Mouse (Mus musculus) mouse embryonic stem cell (cell line): ENCODE measurements at regions not wholly inside any gene's neighbourhood (a gene's known extent, or its start where the extent isn't known, plus 50 kb on each side); places are given as distances from the start of the nearest gene placed in this dataset.

Experiments
- in situ Hi-C, 2 experiments: fragments of 300-500 bp; cut with MboI; formaldehyde crosslinking; loops; 1 replicate in 1 of 2; 3 replicates in 1 of 2; pipeline ENCODE4 v1.14.3; 2019 to 2020; ENCODE audit warnings: low sequenced_read_pairs in 2 of 2, low pct_unique_long_range_greater_than_20kb in 1 of 2, mixed read lengths in 1 of 2; ENCODE audit not compliant: unreplicated experiment in 1 of 2

DNA sequence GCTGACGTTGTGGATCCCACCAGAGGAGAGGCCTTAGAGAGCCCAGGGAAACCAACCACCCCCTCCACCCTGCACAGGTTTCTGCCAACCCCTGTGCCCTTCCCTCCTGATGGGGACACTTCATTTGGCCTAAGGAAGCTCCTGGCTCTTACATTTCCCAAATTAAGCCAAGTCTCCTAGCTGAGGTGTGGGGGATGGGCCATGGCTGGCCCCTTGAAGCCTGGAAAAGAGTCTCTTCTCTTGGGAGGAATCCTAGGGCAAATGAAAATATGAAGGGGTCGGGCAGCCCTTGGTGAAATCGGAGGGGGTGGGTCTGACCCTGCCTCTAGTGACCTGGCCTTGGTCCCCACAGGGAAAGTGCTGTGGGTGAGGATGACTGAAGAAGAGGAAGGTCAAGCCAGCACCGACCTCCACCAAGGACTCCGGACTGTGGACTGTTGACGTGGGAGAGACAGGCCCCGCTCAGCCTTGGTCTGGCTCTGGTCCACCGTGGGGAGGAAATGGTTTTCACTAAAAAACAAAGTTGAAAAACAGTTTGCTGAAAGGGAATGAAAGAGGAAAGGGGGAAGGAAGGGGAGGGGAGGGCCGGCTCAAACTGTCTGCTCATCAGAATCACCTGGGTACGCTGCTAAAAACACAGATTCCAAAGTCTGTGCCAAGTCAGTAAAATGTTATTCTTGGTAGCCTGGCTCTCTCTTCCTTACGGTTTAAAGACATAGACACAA, 150.0 kb downstream of the Zfp36l2 start:
- in situ Hi-C loops: no loop called here

DNA sequence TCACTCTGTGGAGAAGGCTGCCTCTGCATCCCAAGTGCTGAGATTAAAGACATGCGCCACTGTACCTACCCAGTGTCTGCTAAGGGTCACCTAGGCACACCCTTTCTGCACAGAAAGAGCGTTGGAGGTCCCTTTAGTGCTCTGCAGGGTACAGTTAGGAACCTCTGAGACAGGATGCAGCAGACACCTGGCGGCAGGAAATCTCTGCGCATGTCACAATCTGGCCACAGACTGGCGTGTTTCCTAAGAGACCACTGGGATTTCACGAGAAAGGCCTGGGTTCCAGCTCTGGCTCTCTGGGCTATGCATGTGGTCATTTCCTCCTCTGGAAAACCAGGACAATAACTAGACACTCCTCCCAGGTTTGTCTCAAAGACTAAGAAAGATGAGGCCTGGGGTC, 151.7 kb downstream of the Zfp36l2 start:
- in situ Hi-C loops: no loop called here

GRCm38 (mm10) chr17:84034801-84035200, 152.9 kb downstream of the Zfp36l2 start:
- in situ Hi-C loops: no loop called here

DNA sequence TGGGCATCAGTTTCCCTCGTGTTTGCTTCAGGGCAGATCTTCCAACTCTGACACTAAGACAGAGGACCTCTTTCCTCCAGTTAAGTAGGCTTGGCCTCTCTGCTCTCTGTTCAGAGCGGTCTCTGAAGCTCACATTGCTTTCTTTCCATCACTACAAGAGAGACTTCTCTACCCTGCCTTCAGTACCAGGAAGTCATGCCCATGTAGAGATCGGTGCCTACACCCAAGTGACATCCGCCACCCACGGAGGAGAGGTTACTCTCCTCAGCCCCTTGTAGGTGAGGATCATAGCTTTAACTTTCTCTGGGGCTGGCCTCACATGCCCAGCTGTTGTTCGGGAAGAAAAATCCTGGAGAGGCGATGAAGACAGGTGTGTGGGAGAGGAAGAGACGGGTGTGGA, 155.3 kb downstream of the Zfp36l2 start:
- in situ Hi-C loops: no loop called here

DNA sequence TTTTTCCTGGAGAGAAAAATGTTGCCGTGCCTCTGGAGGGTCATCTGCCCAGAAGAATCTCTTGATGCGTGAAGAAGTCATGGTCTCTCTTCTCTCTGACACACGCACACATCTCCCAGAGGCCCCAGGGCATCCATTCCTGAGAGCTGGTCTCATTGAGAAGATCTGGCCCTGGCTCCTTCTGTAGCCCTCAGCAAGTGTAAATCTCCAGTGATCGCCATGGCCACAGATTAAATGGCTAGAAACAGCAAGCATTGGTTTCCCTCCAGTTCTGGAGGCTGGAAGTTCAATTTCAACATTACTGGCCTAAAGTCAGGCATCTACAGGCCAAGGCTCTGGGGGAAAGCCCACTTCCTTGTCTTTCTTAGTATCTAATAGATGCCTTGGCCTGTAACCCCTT, 155.9 kb downstream of the Zfp36l2 start:
- in situ Hi-C loops: no loop called here

DNA sequence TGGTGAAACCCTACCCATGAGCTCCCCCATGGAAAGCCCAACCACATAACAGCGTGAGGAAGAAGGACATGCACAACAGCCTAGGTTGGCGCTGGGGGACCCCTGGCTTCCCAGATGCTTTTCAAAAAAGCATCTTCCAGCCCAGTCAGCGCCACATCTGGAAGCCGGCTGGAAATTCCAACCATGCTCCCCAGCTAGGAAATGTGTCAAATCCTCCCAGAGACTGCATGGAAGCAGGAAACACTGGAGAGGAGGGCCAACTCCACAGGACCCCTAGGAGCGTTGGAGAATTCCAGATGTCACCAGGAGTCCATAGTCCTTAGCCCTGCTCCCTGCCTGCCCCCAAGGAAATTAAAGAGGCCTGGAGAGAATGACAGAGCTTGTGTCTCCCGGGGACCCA, 156.4 kb downstream of the Zfp36l2 start:
- in situ Hi-C loops: no loop called here

- in situ Hi-C loops: no loop called here
Observed at GRCm38 (mm10) chr17:84030699-84031098, 157.0 kb downstream of the Zfp36l2 start.

DNA sequence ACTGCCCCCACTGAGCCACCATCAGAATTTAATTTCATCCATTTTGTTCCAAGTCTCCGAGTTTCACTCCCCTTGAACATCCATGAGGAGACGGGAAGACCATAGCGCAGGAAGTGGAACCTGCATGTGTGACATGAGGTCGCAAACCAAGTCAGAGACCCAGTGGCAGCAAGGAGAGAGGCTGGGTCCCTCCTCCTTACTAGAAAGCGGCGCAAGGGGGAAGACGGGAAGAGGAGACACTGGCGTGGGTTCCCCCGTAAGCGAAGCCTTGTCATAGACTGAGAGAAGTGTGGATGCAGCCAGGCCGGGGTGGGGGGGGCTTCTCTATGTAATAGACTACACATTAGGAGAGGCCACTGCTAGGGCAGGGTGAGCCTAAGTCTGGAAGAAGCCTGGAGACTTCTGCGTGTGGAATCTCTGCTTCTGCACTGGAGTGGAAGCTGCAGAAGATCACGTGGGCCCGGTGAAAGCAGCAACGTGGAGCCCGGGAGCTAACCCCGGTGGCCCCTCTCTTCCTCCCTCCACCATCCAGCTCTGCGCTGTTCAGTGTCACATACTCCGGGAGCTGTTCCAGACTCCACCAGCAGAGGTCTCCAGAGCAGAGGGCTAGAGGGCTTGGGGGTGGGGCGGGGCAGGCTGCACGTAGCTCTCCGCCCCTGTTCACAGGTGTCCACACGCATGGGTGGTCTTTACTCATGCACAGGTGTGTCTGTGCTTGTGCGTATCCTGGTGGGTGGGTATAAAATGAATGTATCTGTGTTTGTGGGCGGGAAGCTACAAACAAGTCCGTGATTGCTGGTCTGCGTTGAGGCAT, 159.4 kb downstream of the Zfp36l2 start:
- in situ Hi-C loops: no loop called here

DNA sequence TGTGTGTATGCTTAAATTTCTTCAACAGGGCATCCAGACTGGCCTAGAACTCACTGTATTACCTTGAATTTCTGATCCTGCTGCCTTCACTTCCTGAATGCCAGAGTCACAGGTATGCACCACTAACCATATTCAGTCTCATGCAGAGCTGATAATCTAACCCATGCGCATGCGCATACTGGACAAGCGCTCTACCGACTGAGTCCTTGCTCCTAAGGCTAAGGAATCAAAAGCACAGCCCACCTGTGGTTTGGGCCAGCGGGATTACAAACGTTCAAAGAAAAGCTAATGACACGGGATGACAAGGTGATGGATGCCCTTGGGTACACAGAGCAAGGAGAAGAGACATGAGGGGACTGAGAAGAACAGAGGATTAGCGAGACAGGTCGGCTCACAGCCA, 160.5 kb downstream of the Zfp36l2 start:
- in situ Hi-C loops: no loop called here

- in situ Hi-C loops: no loop called here
Observed at GRCm38 (mm10) chr17:84026110-84026509, 161.6 kb downstream of the Zfp36l2 start.

- in situ Hi-C loops: no loop called here
Observed at GRCm38 (mm10) chr17:84022358-84022757, 165.4 kb downstream of the Zfp36l2 start.

GRCm38 (mm10) chr17:84018817-84019216, 168.9 kb downstream of the Zfp36l2 start:
- in situ Hi-C loops: no loop called here

DNA sequence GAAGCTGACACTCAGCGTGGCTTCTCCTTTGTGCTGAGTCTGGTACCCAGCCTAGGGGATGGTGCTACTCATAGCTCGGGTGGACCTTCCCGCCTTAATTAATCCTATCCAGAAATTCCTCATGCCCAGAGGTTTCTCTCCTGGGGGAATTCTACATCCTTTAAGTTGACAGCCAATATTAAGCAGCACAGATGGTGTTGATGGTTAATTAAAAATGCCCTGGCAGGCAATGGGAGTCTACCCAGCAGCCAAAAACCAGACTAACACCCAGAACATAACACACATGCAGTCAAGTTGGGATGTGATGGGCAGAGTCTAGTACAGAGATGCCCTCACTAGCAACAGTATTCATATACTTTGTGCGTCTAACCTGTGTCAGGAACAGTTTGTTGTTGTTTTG, 169.9 kb downstream of the Zfp36l2 start:
- in situ Hi-C loops: no loop called here

- in situ Hi-C loops: no loop called here
Observed at GRCm38 (mm10) chr17:84014287-84015039, 166.7 kb upstream of the Haao start.

DNA sequence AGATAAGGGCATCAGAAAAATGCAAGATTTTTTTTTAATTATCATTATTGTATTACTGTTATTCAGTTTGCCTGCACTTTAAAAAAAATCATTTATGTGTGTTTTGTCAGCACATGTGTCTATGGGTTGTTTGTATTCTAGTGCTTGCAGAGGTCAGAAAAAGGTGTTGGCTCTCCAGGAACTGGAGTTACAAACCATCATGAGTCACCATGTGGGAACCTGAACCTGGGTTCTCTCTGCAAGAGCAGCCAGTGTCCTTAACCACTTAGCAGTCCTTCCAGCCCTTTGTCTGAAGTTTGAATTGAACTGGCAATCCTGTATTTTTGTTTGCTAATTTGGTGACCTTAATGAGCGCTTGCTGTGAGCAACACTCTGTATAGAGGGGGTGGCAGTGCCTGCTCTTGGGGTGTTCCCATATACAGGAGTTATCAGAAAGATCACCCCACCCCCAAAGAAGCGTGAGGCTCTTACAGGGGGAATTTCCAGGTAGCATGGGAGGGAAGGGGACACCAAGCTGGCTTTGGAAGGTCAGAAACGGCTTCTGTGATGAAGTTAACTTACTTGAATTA, 162.8 kb upstream of the Haao start:
- in situ Hi-C loops: no loop called here

- in situ Hi-C loops: no loop called here
Observed at GRCm38 (mm10) chr17:84009966-84010365, 162.2 kb upstream of the Haao start.

DNA sequence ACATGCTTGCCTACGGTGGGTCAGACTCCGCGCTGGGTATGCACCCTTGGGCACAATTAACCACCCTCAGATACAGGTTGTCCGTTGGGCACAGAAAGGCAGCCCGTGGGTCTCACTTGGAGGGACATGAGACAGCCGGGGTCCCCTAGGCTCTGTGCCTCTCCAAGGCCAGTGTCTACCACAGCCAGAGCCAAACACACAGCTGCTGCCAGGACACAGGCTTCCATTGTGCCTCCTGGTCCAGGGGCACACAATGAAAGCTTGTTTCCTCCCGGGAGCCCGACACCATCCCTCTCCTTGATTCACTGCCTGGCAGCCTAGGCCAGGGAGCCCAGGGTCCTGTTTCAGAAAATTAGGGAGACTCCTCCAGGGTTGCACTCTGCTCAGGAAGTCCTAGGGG, 161.4 kb upstream of the Haao start:
- in situ Hi-C loops: no loop called here

DNA sequence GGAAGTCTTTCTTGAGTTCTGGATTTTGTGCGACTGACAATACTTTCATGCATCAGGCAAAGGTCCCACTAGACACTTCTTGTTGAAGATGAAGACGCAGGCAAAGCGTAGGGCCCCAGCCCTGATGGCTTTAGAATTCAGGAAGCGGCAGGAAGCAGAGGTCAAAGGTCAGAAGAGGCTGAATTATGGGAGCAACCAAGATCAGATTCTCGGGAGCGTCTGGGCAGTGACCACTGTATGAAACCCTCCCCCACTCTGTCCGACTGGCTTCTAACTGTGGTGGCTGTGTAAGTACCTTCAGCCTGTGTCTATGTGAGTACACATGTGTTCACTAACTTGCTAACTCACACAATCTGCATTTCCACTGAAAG, 160.9 kb upstream of the Haao start:
- in situ Hi-C loops: no loop called here

GRCm38 (mm10) chr17:84008035-84008681, 160.4 kb upstream of the Haao start:
- in situ Hi-C loops: no loop called here
